In genomic region chr5:76417137-76417536, GRCm38 (mm10) we compare ENCODE assay signal across 23 mouse cellular contexts. TPM values are rescaled to one million over a fixed set of nuclear protein-coding genes. Genes with fewer than 3 reads are reported as not detected.
A peak's percentile ranks its signal among the peaks of the same experiment; 100 is the strongest.
DNase-seq lines count a peak whose midpoint lies in the region; ATAC-seq and TF ChIP-seq lines count a peak whose summit lies in the region.
"Had no signal": no experiment of that assay in that cellular context is flagged by ENCODE, and none has a peak within 500 bp of the region (broad histone marks: within the 10 kb centered on the region; RNA-seq: fewer than 3 reads in every experiment).

No protein-coding gene starts in this region.

- no peak for ATAC-seq in lung, postnatal 0 days
- no peak for ATAC-seq in forebrain, embryonic 16.5 days
- ATAC-seq: activated CD4-positive, CD25-positive, alpha-beta regulatory T cell, adult 4 months; forebrain, embryonic 13.5 days; forebrain, embryonic 15.5 days; Patski had no signal

- H3K4me1 ChIP-seq in lung, postnatal 0 days (ENCODE audit: insufficient read depth, low read depth, low read length) = no peaks in the 10 kb centered on the region
- H3K4me1 ChIP-seq in lung, adult 2 months (ENCODE audit: control insufficient read depth, insufficient read depth, low read length) = no peaks in the 10 kb centered on the region
- no peaks in the 10 kb centered on the region for H3K4me1 ChIP-seq in forebrain, embryonic 16.5 days (replicated peaks; ENCODE audit: control insufficient read depth, insufficient read depth, low read length)
- H3K4me1 ChIP-seq: embryonic facial prominence, embryonic 12.5 days; forebrain, embryonic 13.5 days; forebrain, embryonic 15.5 days had no signal

- WGBS in lung, postnatal 0 days = 39% methylated on average over 4 of the region's 4 CpGs
- 51% methylated on average over 4 of the region's 4 CpGs for WGBS in lung, adult 2 months
- WGBS in forebrain, embryonic 16.5 days = 81% methylated on average over 4 of the region's 4 CpGs

- H3K4me3 ChIP-seq in lung, postnatal 0 days (ENCODE audit: low read depth, low read length) = no peak overlapping the region
- no peak overlapping the region for H3K4me3 ChIP-seq in lung, adult 2 months (replicated peaks; ENCODE audit: extremely low read depth, low read depth, low read length)
- H3K4me3 ChIP-seq in forebrain, embryonic 16.5 days (replicated peaks; ENCODE audit: low read length) = no peak overlapping the region
- H3K4me3 ChIP-seq: embryonic facial prominence, embryonic 10.5 days; embryonic facial prominence, embryonic 12.5 days; forebrain, embryonic 13.5 days; forebrain, embryonic 15.5 days had no signal

- no peaks in the 10 kb centered on the region for H3K27me3 ChIP-seq in lung, postnatal 0 days (replicated peaks; ENCODE audit: insufficient read depth, low read length)
- H3K27me3 ChIP-seq in forebrain, embryonic 16.5 days (replicated peaks; ENCODE audit: control insufficient read depth, insufficient read depth, low read length) = no peaks in the 10 kb centered on the region
- H3K27me3 ChIP-seq: embryonic facial prominence, embryonic 12.5 days; forebrain, embryonic 13.5 days; forebrain, embryonic 15.5 days; Patski had no signal

- no peak for TF ChIP-seq CTCF in lung, postnatal 0 days (IDR thresholded peaks at IDR 0.05)
- TF ChIP-seq CTCF in lung, adult 2 months (IDR thresholded peaks at IDR 0.05; ENCODE audit: insufficient read depth, low read length) = no peak

- no peak overlapping the region for H3K27ac ChIP-seq in lung, postnatal 0 days (ENCODE audit: low read length)
- no peak overlapping the region for H3K27ac ChIP-seq in forebrain, embryonic 16.5 days (ENCODE audit: low read length)
- H3K27ac ChIP-seq: embryonic facial prominence, embryonic 10.5 days; embryonic facial prominence, embryonic 12.5 days; forebrain, embryonic 13.5 days; forebrain, embryonic 15.5 days had no signal

- peak; percentile 53 for DNase-seq in lung, postnatal 0 days (ENCODE audit: low spot score)
- no peak for DNase-seq in lung, adult 2 months
- peak; percentile 64 for DNase-seq in 3T3-L1 (ENCODE audit: low read depth, low spot score)
- DNase-seq in adipocyte (ENCODE audit: low spot score) = peak; percentile 65
- DNase-seq in right cerebral cortex, postnatal 25 days = no peak
- DNase-seq: adrenal gland, adult 2 months; adrenal gland, postnatal 14 days; adrenal gland, postnatal 36 days; cerebellum, adult 11-12 months; cerebellum, adult 2 months; cerebellum, adult 9-10 months; cerebellum, postnatal 10 days; cerebellum, postnatal 25 days had no signal

- no peaks in the 10 kb centered on the region for H3K9me3 ChIP-seq in lung, postnatal 0 days (ENCODE audit: low read length)
- H3K9me3 ChIP-seq in forebrain, embryonic 16.5 days (ENCODE audit: control insufficient read depth, low read length) = no peaks in the 10 kb centered on the region
- H3K9me3 ChIP-seq: embryonic facial prominence, embryonic 10.5 days; embryonic facial prominence, embryonic 12.5 days; forebrain, embryonic 13.5 days; forebrain, embryonic 15.5 days had no signal

- H3K36me3 ChIP-seq in lung, postnatal 0 days (ENCODE audit: insufficient read depth, low read length) = no peaks in the 10 kb centered on the region
- H3K36me3 ChIP-seq in forebrain, embryonic 16.5 days (ENCODE audit: control insufficient read depth, insufficient read depth) = no peaks in the 10 kb centered on the region
- H3K36me3 ChIP-seq: embryonic facial prominence, embryonic 10.5 days; embryonic facial prominence, embryonic 12.5 days; forebrain, embryonic 15.5 days had no signal

- no peak for TF ChIP-seq POLR2A in lung, adult 2 months (IDR thresholded peaks at IDR 0.05; ENCODE audit: borderline replicate concordance, extremely low read depth, low read depth, low read length)

- H3K4me2 ChIP-seq in lung, postnatal 0 days (replicated peaks; ENCODE audit: low read depth, low read length) = no peak overlapping the region
- H3K4me2 ChIP-seq in forebrain, embryonic 16.5 days (ENCODE audit: low read length) = no peak overlapping the region
- H3K4me2 ChIP-seq: embryonic facial prominence, embryonic 12.5 days; forebrain, embryonic 13.5 days; forebrain, embryonic 15.5 days had no signal

- no peak overlapping the region for H3K9ac ChIP-seq in lung, postnatal 0 days (replicated peaks; ENCODE audit: low read depth)
- H3K9ac ChIP-seq in forebrain, embryonic 16.5 days (replicated peaks; ENCODE audit: low read depth, low read length) = no peak overlapping the region
- H3K9ac ChIP-seq: embryonic facial prominence, embryonic 12.5 days; forebrain, embryonic 13.5 days; forebrain, embryonic 15.5 days had no signal

- no peak for TF ChIP-seq EP300 in lung, postnatal 0 days (IDR thresholded peaks at IDR 0.05)

RNA-seq across cellular contexts. Expression of gene Nmu, which starts 53.5 kb away (rescaled TPM):
- 0.29 TPM in 2 replicates for polyA plus RNA-seq in lung, postnatal 0 days (2015; fragmentation: Nextera tagmentation; extraction: Ambion mirVana)
- 2.9 TPM in 1 of 2 replicates, not detected in the other for polyA plus RNA-seq in lung, adult 2 months (2012; rRNA removed)
- polyA plus RNA-seq in forebrain, embryonic 16.5 days (2015; fragmentation: Nextera tagmentation; extraction: Ambion mirVana) = not detected in 2 replicates
- polyA plus RNA-seq: activated CD4-positive, CD25-positive, alpha-beta regulatory T cell, adult 4 months; adrenal gland, adult 2 months; cerebellum, adult 2 months; cortical plate, adult 2 months; embryonic facial prominence, embryonic 14.5 days; forebrain, embryonic 11.5 days; forebrain, embryonic 13.5 days; Patski had no signal

Comparison
In these comparisons a context has a peak if more than half of its experiments do, and no peak if none do; other contexts are left out.
1. DNase-seq: peak in lung, postnatal 0 days (single experiment), 3T3-L1 (single experiment) and adipocyte (single experiment); none in lung, adult 2 months (single experiment) and right cerebral cortex, postnatal 25 days (single experiment).